Mouse (Mus musculus) liver, embryonic 14.5 days (tissue): ENCODE measurements around the gene Grik3. TPM values are rescaled to one million over a fixed set of nuclear protein-coding genes. Genes with fewer than 3 reads are reported as not detected.

ENCODE experiments used
- ATAC-seq: fragments of 200-750 bp; cut with Nextera tagmentation; 2 replicates; pipeline ENCODE4 v1.8.0; 2017; ENCODE audit warnings: moderate number of reproducible peaks, mild to moderate bottlenecking, moderate library complexity; ENCODE audit not compliant: insufficient read depth
- DNase-seq, 3 experiments: peaks; one replicate each; pipeline ENCODE4 v3.0.0-alpha.2; 2012 to 2013; ENCODE audit warnings: low read depth in 3 of 3, low spot score in 3 of 3
- H3K27ac ChIP-seq: fragments of 300-500 bp; sonication (generic); 2 replicates; pipeline ENCODE4 v1.5.1; 2014; ENCODE audit warnings: moderate library complexity, mild to moderate bottlenecking, control low read depth, inconsistent platforms
- H3K27me3 ChIP-seq: fragments of 300-500 bp; sonication (generic); 2 replicates; pipeline ENCODE4 v1.6.1; 2014; ENCODE audit warnings: mild to moderate bottlenecking, low read length, moderate library complexity; ENCODE audit not compliant: control insufficient read depth, insufficient read depth
- H3K36me3 ChIP-seq: fragments of 300-500 bp; sonication (generic); replicated peaks from 2 replicates; pipeline ENCODE4 v1.6.1; 2014; ENCODE audit warnings: low read depth; ENCODE audit not compliant: control insufficient read depth, insufficient read depth
- H3K4me1 ChIP-seq, 2 experiments: fragments of 200-500 bp in 1 of 2; fragments of 300-500 bp in 1 of 2; sonication (generic) in 1 of 2; replicated peaks; 2 replicates each; pipeline ENCODE4 v1.6.1; 2012 to 2014; ENCODE audit warnings: antibody characterized with exemption in 1 of 2, inconsistent platforms in 1 of 2, low read length in 1 of 2; ENCODE audit not compliant: control insufficient read depth in 2 of 2, insufficient read depth in 2 of 2
- H3K4me2 ChIP-seq: fragments of 300-500 bp; sonication (generic); 2 replicates; pipeline ENCODE4 v1.6.1; 2014; ENCODE audit warnings: low read depth, mild to moderate bottlenecking, control low read depth, moderate library complexity
- H3K4me3 ChIP-seq, 2 experiments: fragments of 200-500 bp in 1 of 2; fragments of 300-500 bp in 1 of 2; sonication (generic) in 1 of 2; 2 replicates each; pipeline ENCODE4 v1.5.1; 2012 to 2014; ENCODE audit warnings: low read depth in 2 of 2, low read length in 2 of 2, mild to moderate bottlenecking in 2 of 2, control low read depth in 1 of 2, inconsistent platforms in 1 of 2, moderate library complexity in 1 of 2; ENCODE audit not compliant: insufficient read depth in 1 of 2
- H3K9ac ChIP-seq: fragments of 300-500 bp; sonication (generic); replicated peaks from 2 replicates; pipeline ENCODE4 v1.6.1; 2014; ENCODE audit warnings: mild to moderate bottlenecking, control low read depth, moderate library complexity
- H3K9me3 ChIP-seq: fragments of 300-500 bp; sonication (generic); 2 replicates; pipeline ENCODE4 v1.6.1; 2016; ENCODE audit warnings: low read length, mixed read lengths; ENCODE audit not compliant: control insufficient read depth
- CTCF ChIP-seq: IDR thresholded peaks from 2 replicates; pipeline ENCODE4 v1.5.1; 2016; ENCODE audit warnings: antibody characterized with exemption, low read depth, control low read depth
- EP300 ChIP-seq: IDR thresholded peaks from 2 replicates; pipeline ENCODE4 v1.6.1; 2016; ENCODE audit warnings: antibody characterized with exemption, low read depth
- WGBS: fragments of 180-500 bp; shearing (Covaris S2); extraction: QIAGEN DNeasy Blood & Tissue Kit; methylation state at CpG from one replicate; pipeline ENCODE4 v1.1.7; 2014; ENCODE audit not compliant: insufficient replicate concordance; 5-methylcytosine and 5-hydroxymethylcytosine counted together
- polyA plus RNA-seq, 2 experiments: library from polyadenylated mRNA; depleted of rRNA in 1 of 2; stranded (reverse) in 1 of 2; unstranded in 1 of 2; fragments of >200 nt; fragmentation: Nextera tagmentation in 1 of 2; extraction: Ambion mirVana in 1 of 2; gene quantifications; 2 replicates each; pipeline versions ENCODE4 v1.2.1 to v1.2.3; 2012 to 2014

Grik3 gene
- polyA plus RNA-seq, 2 experiments = under 0.01 to 0.01 TPM

DNA sequence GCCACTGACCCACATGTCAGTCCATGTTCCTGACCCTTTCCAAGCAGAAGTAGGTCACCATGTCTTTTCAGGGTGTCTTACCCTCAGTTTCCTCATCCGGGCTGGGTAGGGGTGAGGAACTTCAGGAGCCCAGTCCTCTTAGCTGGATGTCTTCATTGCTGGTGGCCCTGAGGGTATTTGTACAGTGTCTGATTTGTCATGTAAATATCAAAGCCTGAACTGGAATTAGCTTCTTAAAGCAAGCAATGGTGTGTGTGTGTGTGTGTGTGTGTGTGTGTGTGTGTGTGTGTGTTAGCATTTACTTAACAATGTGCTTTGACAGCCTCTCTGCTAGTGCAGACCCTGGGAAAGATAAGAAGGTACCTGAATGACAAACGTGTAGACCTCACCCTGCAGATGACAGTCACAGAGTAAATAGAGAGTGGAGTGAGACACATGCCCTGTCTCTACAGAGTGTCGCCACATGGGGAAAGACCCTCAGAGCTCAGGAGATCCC, 109.1 kb downstream of the Grik3 start:
- DNase-seq (no peak), ATAC-seq (no peak)
- H3K4me3 ChIP-seq = no peak overlapping the region
- H3K9me3 ChIP-seq = no peaks in the 10 kb centered on the region
- no peaks in the 10 kb centered on the region for H3K4me1 ChIP-seq
- no peaks in the 10 kb centered on the region for H3K36me3 ChIP-seq
- H3K27me3 ChIP-seq = no peaks in the 10 kb centered on the region
- no peak for TF ChIP-seq CTCF
- TF ChIP-seq EP300 = no peak
- no peak overlapping the region for H3K27ac ChIP-seq
- 56% methylated on average over 3 of the region's 3 CpGs for WGBS
- H3K4me2 ChIP-seq = no peak overlapping the region
- H3K9ac ChIP-seq = no peak overlapping the region

GRCm38 (mm10) chr4:125600642-125601041, 110.1 kb downstream of the Grik3 start:
- H3K27me3 ChIP-seq = no peaks in the 10 kb centered on the region
- H3K4me2 ChIP-seq = no peak overlapping the region
- H3K4me1 ChIP-seq = no peaks in the 10 kb centered on the region
- DNase-seq (no peak), ATAC-seq (no peak)
- no peak overlapping the region for H3K27ac ChIP-seq
- no peak overlapping the region for H3K4me3 ChIP-seq
- H3K9ac ChIP-seq = no peak overlapping the region
- WGBS = 49% methylated on average over 8 of the region's 8 CpGs
- no peaks in the 10 kb centered on the region for H3K36me3 ChIP-seq
- no peaks in the 10 kb centered on the region for H3K9me3 ChIP-seq
- TF ChIP-seq CTCF = no peak
- TF ChIP-seq EP300 = no peak

DNA sequence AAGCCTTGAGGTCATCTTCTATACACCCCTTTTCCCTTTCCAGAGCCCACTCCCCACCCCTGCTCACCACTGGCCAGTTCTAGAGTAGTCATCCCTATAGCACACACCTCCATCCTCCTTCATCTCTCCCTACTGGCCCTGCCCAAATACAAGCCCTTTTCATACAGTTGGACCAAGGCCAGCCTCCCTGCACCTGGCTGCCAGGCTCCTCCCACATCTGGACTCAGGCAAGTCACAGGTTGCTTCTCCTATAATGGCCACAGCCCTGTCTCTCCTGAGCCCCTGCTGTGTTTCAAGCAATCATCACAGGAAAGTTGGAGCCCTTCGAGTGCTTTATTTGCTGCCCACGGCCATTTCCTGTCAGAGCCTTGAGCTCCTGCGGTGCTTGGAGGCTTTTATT, 110.8 kb downstream of the Grik3 start:
- DNase-seq (no peak), ATAC-seq (no peak)
- no peak overlapping the region for H3K27ac ChIP-seq
- 37% methylated on average over 3 of the region's 3 CpGs for WGBS
- no peak overlapping the region for H3K4me3 ChIP-seq
- H3K4me2 ChIP-seq = no peak overlapping the region
- no peaks in the 10 kb centered on the region for H3K27me3 ChIP-seq
- H3K9me3 ChIP-seq = no peaks in the 10 kb centered on the region
- H3K4me1 ChIP-seq = no peaks in the 10 kb centered on the region
- TF ChIP-seq EP300 = no peak
- no peak for TF ChIP-seq CTCF
- no peaks in the 10 kb centered on the region for H3K36me3 ChIP-seq
- no peak overlapping the region for H3K9ac ChIP-seq

DNA sequence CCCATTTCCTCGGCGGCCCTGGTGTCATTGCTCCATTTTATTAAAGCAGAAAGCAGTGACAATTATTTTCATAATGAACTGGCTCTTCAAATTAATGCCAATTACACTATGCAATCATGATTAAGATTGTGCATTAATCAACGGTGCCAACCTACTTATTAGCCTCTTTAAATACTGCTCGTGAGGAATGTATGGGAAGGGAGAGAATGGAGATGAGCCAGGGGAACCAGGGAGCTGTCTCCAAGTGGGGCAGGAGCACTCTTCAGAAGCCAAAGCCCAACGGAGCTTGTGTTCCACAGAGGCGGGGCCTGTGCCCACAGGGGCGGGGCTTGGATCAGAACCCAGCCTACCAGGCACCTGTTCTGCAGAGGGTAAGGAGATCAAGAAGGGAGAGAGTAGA, 114.0 kb downstream of the Grik3 start:
- Histone ChIP-seq H3K9ac (no peak overlapping the region), H3K27me3 (no peaks in the 10 kb centered on the region), H3K4me1 (no peaks in the 10 kb centered on the region), H3K4me3 (no peak overlapping the region), H3K4me2 (no peak overlapping the region), H3K9me3 (no peaks in the 10 kb centered on the region), H3K36me3 (no peaks in the 10 kb centered on the region), H3K27ac (no peak overlapping the region)
- TF ChIP-seq EP300 (no peak), CTCF (no peak)
- DNase-seq (no peak), ATAC-seq (no peak)
- 47% methylated on average over 7 of the region's 7 CpGs for WGBS

- no peak for ATAC-seq
- H3K4me2 ChIP-seq = no peak overlapping the region
- no peak overlapping the region for H3K27ac ChIP-seq
- no peaks in the 10 kb centered on the region for H3K36me3 ChIP-seq
- H3K9ac ChIP-seq = no peak overlapping the region
- no peaks in the 10 kb centered on the region for H3K9me3 ChIP-seq
- no peaks in the 10 kb centered on the region for H3K4me1 ChIP-seq
- 63% methylated on average over 6 of the region's 6 CpGs for WGBS
- TF ChIP-seq CTCF (no peak), EP300 (no peak)
- no peak for DNase-seq
- no peaks in the 10 kb centered on the region for H3K27me3 ChIP-seq
- no peak overlapping the region for H3K4me3 ChIP-seq
Observed at GRCm38 (mm10) chr4:125606147-125606546, 115.6 kb downstream of the Grik3 start.
